Mouse (Mus musculus) liver, adult 2 months (tissue): ENCODE measurements around the gene Actr5. TPM values are rescaled to one million over a fixed set of nuclear protein-coding genes. Genes with fewer than 3 reads are reported as not detected.

Experiments
- DNase-seq: peaks from one replicate; pipeline ENCODE4 v3.0.0-alpha.2; 2011; ENCODE audit warnings: low read depth, low spot score; ENCODE audit errors: extremely low read depth
- H3K27ac ChIP-seq: fragments of 200-500 bp; replicated peaks from 2 replicates; pipeline ENCODE4 v1.5.1; 2012; ENCODE audit warnings: low read depth, mild to moderate bottlenecking, control low read depth, inconsistent platforms, low read length; ENCODE audit not compliant: insufficient read depth
- H3K27me3 ChIP-seq: fragments of 200-500 bp; 2 replicates; pipeline ENCODE4 v1.6.1; 2012; ENCODE audit warnings: mild to moderate bottlenecking, moderate library complexity, low read length, inconsistent platforms; ENCODE audit not compliant: control insufficient read depth, insufficient read depth
- H3K36me3 ChIP-seq: fragments of 200-500 bp; 2 replicates; pipeline ENCODE4 v1.6.1; 2012; ENCODE audit warnings: low read length, inconsistent platforms; ENCODE audit not compliant: control insufficient read depth, insufficient read depth
- H3K4me1 ChIP-seq: fragments of 200-500 bp; 2 replicates; pipeline ENCODE4 v1.6.1; 2011; ENCODE audit warnings: low read length; ENCODE audit not compliant: control insufficient read depth, insufficient read depth
- H3K4me3 ChIP-seq: fragments of 200-500 bp; 2 replicates; pipeline ENCODE4 v1.5.1; 2011; ENCODE audit warnings: low read depth, mild to moderate bottlenecking, control low read depth, low read length, moderate library complexity; ENCODE audit not compliant: insufficient read depth
- H3K79me2 ChIP-seq: fragments of 200-500 bp; 2 replicates; pipeline ENCODE4 v1.6.1; 2012; ENCODE audit warnings: inconsistent platforms, mild to moderate bottlenecking, low read length, moderate library complexity; ENCODE audit not compliant: control insufficient read depth, insufficient read depth
- H3K9ac ChIP-seq: fragments of 200-500 bp; 2 replicates; pipeline ENCODE4 v1.6.1; 2012; ENCODE audit warnings: low read depth, mild to moderate bottlenecking, control low read depth, inconsistent platforms, low read length
- CTCF ChIP-seq: fragments of 200-500 bp; IDR thresholded peaks from 2 replicates; pipeline ENCODE4 v1.5.1; 2011; ENCODE audit warnings: low read depth, low read length, control low read depth
- POLR2A ChIP-seq: fragments of 200-500 bp; IDR thresholded peaks from 2 replicates; pipeline ENCODE4 v1.6.1; 2011; ENCODE audit warnings: low read length, control low read depth; ENCODE audit not compliant: insufficient read depth; ENCODE audit errors: extremely low read depth
- WGBS: fragments of 180-500 bp; shearing (Covaris S2); methylation state at CpG from one replicate; pipeline ENCODE4 v1.1.7; 2018; 5-methylcytosine and 5-hydroxymethylcytosine counted together
- polyA plus RNA-seq: library from polyadenylated mRNA; depleted of rRNA; stranded (reverse); fragments of >200 nt; gene quantifications from 2 replicates; pipeline ENCODE4 v1.2.3, GENCODE M21; 2012
- total RNA-seq: library from RNA; depleted of rRNA; stranded (reverse); fragments of >200 nt; gene quantifications from 2 replicates; pipeline ENCODE4 v1.2.3, GENCODE M21; 2014

Actr5 gene
- total and polyA plus RNA-seq, 2 experiments = 4.6 to 6.3 TPM

GRCm38 (mm10) chr2:158615702-158616101, 9.0 kb upstream of the Actr5 start:
- Histone ChIP-seq H3K4me3 (no peak overlapping the region), H3K27me3 (peaks cover 30% of the 10 kb centered on the region), H3K4me1 (no peaks in the 10 kb centered on the region), H3K36me3 (no peaks in the 10 kb centered on the region), H3K79me2 (no peaks in the 10 kb centered on the region), H3K27ac (no peak overlapping the region), H3K9ac (no peak overlapping the region)
- WGBS = 7% methylated on average over 13 of the region's 13 CpGs
- DNase-seq = no peak
- no peak for TF ChIP-seq POLR2A
- TF ChIP-seq CTCF = no peak

DNA sequence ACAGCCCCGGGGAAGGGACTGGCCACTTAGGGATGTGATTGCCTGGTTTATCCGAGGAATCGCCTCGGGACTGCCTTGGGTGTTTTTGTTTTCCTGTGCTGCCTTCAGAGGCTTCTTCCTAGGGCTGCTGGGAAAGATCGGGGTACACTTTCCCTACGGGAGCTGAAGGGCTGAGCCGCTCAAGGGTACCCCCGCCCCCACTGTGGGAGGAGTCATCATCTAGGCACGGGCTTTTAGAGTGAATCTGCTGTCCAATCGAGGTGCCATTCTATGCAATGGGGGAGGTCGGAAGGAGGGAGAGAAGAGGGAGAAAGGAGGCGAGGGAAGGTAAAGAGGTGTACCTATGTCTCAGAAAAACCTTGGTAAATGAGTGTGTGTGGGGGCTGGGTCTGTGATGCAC, 8.4 kb upstream of the Actr5 start:
- Histone ChIP-seq H3K4me1 (no peaks in the 10 kb centered on the region), H3K27me3 (peaks cover 24% of the 10 kb centered on the region), H3K79me2 (no peaks in the 10 kb centered on the region), H3K36me3 (no peaks in the 10 kb centered on the region), H3K27ac (no peak overlapping the region), H3K4me3 (no peak overlapping the region), H3K9ac (no peak overlapping the region)
- no peak for TF ChIP-seq POLR2A
- TF ChIP-seq CTCF = no peak
- no peak for DNase-seq
- 5% methylated on average over 12 of the region's 12 CpGs for WGBS

DNA sequence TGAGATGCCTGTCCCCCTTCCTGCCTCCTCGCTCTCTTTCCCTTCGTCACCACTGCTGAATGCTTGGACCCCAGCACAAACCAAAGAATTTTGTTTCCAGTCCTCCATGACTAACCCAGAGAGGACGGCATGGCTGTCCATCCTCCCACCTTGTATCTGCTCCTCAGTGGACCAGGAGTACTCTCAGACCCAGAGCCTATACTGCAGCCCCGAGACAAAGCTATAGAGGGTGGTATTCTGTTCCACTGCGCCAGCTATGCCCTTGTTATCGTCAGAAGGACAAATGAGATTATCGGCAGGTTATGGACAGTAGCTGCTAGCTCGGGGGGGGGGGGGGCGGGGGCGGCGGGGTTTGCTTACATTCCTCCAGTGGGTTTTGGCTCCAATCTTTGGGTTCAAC, 7.9 kb upstream of the Actr5 start:
- Histone ChIP-seq H3K9ac (no peak overlapping the region), H3K79me2 (no peaks in the 10 kb centered on the region), H3K36me3 (no peaks in the 10 kb centered on the region), H3K27ac (no peak overlapping the region), H3K4me1 (no peaks in the 10 kb centered on the region), H3K27me3 (peaks cover 22% of the 10 kb centered on the region), H3K4me3 (no peak overlapping the region)
- no peak for DNase-seq
- TF ChIP-seq POLR2A = no peak
- no peak for TF ChIP-seq CTCF
- 15% methylated on average over 11 of the region's 11 CpGs for WGBS

GRCm38 (mm10) chr2:158625231-158625630, 543 bp downstream of the Actr5 start:
- Histone ChIP-seq H3K9ac (peak overlapping the region; percentile 77), H3K36me3 (peaks cover 10% of the 10 kb centered on the region; the same call in 1 of the 2 replicates), H3K27me3 (no peaks in the 10 kb centered on the region), H3K4me1 (peaks cover 2% of the 10 kb centered on the region; the same call in 1 of the 2 replicates), H3K27ac (peak overlapping the region; percentile 78), H3K79me2 (no peaks in the 10 kb centered on the region), H3K4me3 (peak overlapping the region; percentile 90)
- no peak for DNase-seq
- under 1% methylated on average over 44 of the region's 44 CpGs for WGBS
- no peak for TF ChIP-seq POLR2A
- TF ChIP-seq CTCF = no peak

DNA sequence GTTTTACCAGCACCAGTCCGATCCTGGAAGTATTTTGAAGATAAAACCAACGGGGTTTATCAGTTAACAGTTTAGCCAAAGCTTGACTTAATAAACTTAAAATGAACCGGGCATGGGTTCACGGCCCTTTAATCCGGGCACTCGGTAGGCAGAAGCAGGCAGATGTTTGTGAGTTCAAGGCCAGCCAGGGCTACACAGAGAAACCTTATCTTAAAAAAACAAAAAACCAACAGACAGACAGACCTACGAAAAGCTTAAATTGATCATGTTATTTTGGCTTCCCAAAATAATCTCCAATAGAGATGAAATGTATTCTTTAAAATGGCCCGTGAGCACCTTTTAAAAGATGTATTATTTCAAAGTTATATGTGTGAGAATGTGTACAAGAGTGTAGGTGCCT, 1.0 kb downstream of the Actr5 start:
- Histone ChIP-seq H3K9ac (peak overlapping the region; percentile 77), H3K27ac (peak overlapping the region; percentile 78), H3K27me3 (no peaks in the 10 kb centered on the region), H3K79me2 (no peaks in the 10 kb centered on the region), H3K36me3 (peaks cover 12% of the 10 kb centered on the region; the same call in 1 of the 2 replicates), H3K4me1 (peaks cover 2% of the 10 kb centered on the region; the same call in 1 of the 2 replicates), H3K4me3 (peak overlapping the region; percentile 90)
- DNase-seq = no peak
- WGBS = 12% methylated on average over 8 of the region's 8 CpGs
- no peak for TF ChIP-seq CTCF
- TF ChIP-seq POLR2A = no peak

DNA sequence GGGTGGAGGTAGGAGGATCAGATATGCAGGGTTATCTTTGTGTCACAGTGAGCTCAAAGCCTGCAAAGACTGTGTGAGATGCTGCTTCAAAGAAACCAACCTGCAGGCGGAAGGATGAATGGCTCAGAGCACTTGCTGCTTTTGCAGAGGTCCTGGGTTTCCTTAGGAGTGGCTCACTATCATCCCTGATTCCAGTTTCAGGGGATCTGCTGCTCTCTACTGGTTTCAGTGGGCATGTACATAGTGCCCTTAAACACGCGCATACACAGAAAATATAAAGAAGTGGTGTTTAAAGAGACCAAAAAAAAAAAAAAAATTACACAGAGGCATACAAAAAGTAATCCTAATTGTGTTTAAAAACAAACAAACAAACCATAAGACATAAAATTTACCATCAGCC, 4.2 kb downstream of the Actr5 start:
- H3K27me3 ChIP-seq = no peaks in the 10 kb centered on the region
- DNase-seq = no peak
- H3K4me3 ChIP-seq = no peak overlapping the region
- peaks cover 34% of the 10 kb centered on the region; the same call in 1 of the 2 replicates for H3K36me3 ChIP-seq
- WGBS = 90% methylated on average over 3 of the region's 3 CpGs
- TF ChIP-seq POLR2A = no peak
- TF ChIP-seq CTCF = no peak
- peaks cover 2% of the 10 kb centered on the region; the same call in 1 of the 2 replicates for H3K4me1 ChIP-seq
- no peaks in the 10 kb centered on the region for H3K79me2 ChIP-seq
- H3K27ac ChIP-seq = no peak overlapping the region
- H3K9ac ChIP-seq = no peak overlapping the region
